Mouse (Mus musculus) embryonic stem cell, embryonic (primary cell): ENCODE data around the gene Gm20920.
"Not testable (repeated sequence)": the region's sequence is repeated elsewhere in the genome, so short reads cannot be mapped to it uniquely, and the experiment has no call there.

ENCODE experiments used
- CTCF ChIA-PET, 4 experiments: fragments of 300-600 bp in 2 of 4; fragments of 350-600 bp in 2 of 4; sonication (Branson Sonifier 250); formaldehyde crosslinking; loops; one replicate each; lab custom pipeline; 2022; ENCODE audit warnings: inconsistent platforms in 2 of 4; lab: Charles Lee
- POLR2A ChIA-PET, 4 experiments: fragments of 300-600 bp in 2 of 4; fragments of 350-600 bp in 2 of 4; sonication (Branson Sonifier 250); formaldehyde crosslinking; loops; one replicate each; lab custom pipeline; 2022; ENCODE audit warnings: antibody characterized with exemption in 4 of 4, inconsistent platforms in 1 of 4; lab: Charles Lee

The Gm20920 gene

GRCm38 (mm10) chrY:51851820-51852219 is at the start of gene Gm20920:
Gene Gm20920, plus strand, starts transcription at chrY:51852120.
- CTCF ChIA-PET, POLR2A ChIA-PET: not testable (repeated sequence)
